Mouse (Mus musculus) thymus, postnatal 25 days (tissue): Measurements from ENCODE around the gene Efna4.

ENCODE experiments used
- DNase-seq: peaks from one replicate; pipeline ENCODE4 v3.0.0; 2022

Efna4 gene

DNA sequence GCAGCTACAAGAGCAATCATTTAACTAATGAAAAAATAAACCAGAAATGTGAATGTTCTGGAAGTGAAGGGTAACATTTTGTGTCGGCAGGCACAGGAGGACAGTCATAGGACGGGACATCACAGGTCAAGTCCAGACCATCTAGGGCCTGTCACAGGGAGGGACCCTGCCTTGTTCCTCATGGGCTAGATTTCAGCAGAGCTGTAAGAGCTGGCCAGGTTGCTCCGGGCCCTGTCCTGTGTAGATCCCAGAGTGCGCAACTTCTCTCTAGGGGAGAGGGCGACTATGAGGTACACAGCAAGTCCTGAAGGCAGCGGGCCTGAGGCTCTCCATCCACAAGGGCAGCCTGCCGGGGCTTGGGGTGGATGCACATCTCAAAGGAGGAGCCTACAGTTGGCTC, 23.8 kb upstream of the Efna4 start, which contains the start of gene Dcst2:
TSS of gene Dcst2 (plus strand) at position 301 of the 400 bp plus-strand sequence.
- DNase-seq: no peak

DNA sequence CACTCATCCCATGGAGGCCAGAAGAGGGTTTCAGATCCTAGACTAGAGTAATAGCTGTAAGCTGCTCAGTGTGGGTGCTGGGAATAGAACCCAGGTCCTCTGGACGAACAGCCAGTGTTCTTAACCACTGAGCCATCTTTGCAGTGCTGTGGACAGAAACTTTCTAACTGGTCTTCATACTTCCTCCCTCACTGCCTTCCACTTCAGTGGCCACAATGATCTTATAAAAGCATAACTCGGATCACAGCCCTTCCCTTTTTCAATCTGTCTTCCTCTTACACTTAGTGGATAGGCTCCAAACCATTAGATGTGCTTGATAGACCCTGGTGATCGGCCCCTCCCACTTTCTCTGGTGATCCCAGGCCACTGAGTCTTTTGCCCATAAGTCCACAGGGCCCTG, 22.4 kb upstream of the Efna4 start:
- no peak for DNase-seq

DNA sequence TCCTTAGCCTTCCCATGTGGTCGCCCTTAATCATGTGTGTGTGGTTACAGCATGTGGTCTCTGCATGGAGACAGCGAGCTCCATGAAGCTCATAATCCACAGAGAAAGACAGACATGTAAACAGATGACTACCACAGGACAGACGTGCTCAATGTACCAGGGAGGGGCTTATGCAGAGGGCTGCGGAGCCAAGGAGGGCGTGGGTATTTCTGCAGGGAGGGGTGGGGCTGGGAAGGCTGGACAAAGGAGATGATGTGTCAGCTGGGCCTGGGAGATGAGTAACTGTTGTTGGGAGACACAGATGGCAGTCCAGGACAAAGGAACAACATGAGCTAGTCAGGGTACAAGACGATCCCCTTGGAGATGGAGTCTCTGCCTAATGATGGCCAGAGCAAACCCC, 21.8 kb upstream of the Efna4 start:
- DNase-seq: no peak

DNA sequence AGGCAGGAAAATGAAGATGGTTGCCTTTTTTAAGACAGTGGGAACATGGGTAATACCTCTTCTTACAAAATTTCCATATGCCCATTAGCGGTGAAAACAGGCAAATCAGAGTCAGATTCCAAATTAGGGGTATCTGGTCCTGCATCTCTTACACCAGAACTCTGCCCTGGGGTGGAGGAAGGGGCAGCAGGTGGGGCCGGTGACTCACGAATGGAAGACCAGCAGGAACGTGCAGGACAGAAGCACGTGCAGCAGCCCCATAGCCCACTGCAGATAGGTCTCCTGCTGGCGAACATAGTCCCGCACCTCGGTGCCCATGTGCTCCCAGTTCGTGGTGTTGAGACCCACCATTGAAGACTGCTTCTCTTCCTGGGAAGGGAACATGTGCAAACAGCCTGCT, 18.2 kb upstream of the Efna4 start:
- DNase-seq: no peak

DNA sequence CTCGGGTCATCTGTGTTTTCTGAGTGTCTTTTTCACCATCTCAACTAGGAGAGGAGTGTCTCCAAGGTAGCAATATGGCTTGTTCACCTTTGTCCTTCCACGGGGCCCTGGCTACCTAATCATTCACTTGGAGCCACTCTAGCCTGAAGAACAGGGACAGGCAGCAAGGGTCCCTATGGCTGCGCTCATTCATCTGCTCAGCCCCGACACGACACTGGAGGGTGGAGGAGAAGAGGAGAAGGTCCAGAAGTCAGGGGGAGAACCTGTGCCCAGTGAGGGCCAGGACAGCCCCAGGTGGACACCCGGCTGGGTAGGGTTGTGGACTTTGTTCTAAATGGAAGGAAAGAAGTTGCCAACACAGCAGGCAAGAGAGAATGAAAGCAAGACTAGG, 17.7 kb upstream of the Efna4 start:
- no peak for DNase-seq

DNA sequence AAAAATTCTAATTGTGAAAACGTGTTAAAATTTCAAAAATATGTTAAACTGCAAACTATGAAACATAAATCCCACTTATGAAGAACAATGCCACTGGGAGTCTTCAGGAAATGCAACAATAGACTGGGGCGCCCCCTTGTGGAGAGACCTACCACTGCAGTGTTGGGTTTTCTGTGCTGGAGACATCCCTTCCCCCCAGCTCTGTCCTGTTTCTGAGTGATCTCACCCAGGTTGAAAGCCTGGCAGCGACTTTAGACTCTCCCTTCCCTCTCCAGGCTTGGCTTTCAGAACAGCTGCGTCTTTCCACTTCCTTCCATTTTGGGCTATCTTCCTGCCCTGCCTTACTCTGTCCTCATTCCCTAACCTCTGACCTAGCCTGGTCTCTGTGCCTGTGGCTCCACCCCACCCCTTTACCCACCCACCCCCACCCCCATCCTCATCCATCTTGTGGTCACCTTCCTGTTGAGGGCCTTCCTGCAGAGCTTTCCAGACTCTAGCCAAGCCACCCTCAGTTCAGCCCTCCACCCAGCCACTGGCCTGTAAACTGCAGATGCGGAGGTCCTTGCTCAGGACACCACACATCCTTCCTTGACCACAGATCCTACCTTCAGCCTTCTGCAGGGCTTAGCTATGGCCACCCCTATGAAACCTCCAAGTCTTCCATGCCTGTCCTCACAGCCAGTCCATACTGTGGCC, 17.1 kb upstream of the Efna4 start:
- DNase-seq: peak; percentile 85

DNA sequence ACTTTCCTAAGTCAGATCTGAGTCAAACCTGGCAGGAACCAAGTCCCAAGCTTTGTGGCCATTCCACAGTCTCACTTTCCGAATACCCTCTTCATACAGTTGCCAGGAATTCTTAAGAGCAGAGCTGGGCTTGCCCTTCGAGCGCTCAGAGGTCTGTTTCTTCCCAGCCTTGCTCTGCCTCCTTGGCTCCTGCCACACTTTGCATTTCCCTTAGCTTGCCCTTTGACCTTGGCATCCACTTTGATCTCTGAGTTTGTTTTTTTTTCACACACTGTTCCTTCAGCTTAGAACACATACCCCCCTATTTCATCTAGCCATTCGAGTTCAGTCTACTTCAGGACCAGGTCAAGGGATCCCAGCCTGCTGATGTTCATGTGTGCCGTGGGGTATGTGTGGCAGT, 13.4 kb upstream of the Efna4 start:
- DNase-seq: no peak

DNA sequence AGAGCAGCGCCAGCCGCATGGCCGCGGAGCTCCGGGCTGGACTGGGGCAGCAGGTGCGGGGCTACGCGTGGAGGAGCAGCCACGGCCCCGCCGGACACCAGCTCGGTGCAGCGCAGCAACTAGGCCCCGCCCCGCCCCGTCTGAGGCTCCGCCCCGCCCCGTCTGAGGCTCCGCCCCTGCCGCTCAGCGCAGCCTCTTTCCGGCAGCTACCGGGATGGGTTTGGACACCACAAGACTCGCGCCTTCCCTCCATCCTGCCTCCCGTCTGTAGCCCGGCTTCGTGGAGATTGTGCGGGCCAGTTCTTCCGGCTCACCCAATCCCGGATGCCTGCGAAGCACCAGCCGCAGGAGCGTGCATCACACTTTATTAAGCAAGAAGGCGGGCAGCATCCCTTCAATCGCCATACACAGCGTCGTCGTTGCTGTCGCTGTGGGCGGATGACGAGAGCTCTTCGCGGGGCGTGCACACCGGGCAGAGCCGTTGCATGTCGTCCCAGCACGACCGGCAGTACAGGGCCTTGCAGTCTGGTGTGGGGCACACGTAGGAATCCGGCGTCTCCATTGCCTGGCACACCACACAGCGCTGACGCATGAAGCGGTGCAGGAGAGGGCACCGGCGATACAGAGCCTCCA, 12.2 kb upstream of the Efna4 start, which contains the start of gene Adam15:
TSS of gene Adam15 (minus strand) at position 128 of the 633 bp plus-strand sequence.
- peak; percentile 86 for DNase-seq

DNA sequence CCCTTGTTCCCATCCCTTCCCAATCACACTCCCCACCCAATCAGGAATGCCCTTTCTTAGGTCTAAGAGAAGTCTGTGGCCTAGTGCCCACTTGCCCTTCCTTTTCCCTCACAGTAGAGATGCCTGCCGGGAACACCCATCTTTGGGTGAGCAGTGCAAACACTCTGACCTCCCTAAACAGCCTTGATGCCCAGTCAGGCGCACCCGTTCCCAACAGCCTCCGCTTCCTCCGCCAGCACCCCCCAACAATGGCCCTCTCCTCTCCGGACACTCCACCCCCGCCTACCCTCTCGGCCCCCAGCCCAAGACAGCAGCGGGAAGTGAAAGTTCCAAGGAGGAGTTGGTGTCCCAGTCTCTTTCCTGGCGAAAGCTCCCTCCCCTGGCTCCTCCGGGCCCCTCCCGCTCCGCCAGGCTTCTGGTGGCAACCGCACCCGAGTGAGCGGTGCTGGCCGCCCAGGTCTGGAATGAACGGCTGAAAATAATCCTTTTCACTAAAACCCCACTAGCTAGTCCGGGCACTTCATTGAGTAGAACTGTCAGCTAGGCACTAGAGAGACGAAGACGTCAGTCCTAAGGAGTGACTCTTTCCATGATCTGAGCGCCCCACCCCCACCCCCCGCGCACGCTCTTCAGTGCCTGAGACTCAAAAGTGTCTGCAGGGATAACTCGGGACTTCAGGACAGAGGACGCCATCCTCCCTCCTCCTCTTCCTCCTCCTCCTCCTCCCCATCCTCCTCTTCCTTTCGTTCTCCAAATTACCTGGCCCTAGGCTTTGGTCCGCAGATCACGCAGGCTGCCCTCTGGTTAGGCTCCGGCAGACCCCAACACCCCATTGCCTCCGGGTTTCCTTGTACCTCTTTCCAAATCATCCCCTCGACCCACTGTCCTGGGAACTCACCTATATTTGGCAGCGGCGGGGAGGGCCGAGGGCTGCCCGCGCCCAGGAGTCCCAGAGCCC, 11.4 kb upstream of the Efna4 start:
- DNase-seq: no peak

DNA sequence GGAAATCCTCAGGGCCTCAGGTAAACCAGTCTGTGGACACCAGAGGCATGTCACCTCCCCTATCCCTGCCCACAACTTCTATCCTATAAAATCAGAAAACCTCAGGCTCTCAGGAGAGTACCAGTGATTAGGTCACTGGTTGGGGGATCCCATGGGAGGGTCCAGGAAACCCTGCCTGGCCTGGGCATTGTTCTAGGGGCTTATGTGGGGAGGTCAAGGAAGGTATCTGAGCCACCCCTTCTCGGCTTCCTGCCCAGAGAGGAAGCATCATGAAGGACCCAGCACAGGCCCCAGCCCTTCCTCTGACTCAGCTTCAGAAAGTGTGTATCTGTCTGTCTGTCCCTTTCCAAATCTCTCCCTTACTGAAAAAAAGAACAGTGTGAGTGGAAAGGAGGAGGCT, 10.1 kb upstream of the Efna4 start:
- DNase-seq: no peak

DNA sequence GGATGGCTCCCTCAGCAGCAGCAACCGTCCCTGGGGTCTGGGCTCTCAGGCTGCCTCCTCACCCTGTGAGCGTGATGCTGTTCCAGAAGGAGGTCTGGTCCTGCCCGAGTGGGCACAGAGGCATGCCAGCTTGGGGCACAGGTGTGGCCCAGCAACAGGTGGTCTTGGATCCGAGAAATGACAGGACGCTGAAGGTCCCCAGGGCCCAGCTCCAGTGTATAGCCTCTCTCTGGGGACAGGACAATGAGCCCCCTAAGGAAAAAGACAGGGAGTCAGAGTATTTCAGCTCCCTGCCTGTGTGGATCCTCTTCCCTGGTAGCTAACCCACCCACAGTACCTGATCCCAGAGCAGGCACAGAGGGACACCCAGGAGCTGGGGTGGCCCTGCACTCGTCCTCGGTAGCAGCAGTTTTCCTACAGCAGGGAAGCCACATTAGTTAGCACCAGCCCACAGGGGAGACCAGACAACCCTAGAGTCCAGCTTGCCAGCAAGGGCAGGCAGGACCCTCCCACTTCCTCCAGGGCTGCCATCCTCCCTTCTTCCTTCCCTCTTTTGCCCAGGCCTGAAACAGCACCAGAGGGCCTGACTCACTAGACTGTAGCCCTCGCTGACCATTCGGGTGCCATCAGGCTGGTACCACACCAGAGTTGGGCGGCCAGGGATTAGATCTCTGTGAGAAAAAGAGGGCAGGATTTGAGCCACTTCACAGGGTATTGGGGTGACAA, 9.2 kb upstream of the Efna4 start:
- DNase-seq: no peak

DNA sequence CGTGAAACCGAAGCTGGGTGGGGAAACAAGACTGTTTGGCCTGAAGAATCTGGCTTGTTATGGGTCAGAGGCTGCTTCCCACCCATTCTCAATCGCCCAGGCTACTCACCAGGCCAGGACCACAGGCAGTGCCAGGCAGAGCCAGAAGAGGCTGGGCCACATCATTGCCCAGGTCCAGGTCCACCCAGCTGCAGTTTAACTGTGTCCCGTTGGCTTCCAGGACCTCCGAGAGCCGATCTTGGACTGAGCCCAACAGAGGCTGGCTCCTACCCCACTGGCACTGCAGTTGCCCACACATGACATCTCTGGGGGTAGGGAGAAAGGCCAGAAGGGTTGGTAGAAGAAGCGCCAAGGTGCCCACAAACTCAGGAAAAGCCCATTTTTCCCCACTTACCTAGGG, 5.5 kb upstream of the Efna4 start:
- DNase-seq: no peak

DNA sequence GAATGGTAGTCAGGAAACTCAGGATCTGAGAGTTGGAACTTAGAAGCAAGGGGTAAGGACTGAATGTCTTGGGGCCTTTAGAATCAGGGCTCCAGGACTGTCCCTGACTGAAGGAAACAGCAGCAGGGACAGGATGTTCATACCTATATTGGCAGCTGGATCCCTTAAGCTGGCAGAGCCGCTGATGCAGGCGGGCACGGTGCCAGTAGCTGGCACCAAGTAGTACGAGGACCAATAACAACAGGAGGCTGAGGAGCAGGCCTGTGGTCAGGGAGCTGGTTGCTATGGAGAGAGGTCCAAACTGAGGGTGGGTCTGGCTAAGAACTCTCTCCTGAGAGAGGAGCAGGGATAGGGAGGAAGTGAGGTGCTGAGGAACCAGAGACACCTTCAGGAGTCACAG, 4.0 kb upstream of the Efna4 start:
- no peak for DNase-seq

DNA sequence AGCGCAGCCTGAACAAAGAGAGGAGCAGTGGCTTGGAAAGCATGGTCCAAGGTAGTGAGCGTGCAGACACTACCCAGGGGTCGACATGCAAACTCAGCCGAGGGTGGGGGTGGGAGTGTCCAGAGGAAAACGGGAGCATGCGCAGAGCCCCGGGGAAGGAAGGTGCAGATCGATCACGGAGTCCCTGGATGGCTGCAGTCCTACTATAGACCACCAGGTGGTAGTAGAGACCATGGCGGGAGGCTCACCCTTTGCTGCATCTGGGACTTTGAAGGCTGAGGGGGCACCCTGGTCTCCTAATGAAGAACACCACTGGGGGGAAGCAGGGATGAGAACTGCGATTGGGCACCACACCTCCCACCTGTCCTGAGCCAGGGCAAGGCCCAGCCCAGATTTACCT, 2.6 kb upstream of the Efna4 start:
- DNase-seq: peak; percentile 79

DNA sequence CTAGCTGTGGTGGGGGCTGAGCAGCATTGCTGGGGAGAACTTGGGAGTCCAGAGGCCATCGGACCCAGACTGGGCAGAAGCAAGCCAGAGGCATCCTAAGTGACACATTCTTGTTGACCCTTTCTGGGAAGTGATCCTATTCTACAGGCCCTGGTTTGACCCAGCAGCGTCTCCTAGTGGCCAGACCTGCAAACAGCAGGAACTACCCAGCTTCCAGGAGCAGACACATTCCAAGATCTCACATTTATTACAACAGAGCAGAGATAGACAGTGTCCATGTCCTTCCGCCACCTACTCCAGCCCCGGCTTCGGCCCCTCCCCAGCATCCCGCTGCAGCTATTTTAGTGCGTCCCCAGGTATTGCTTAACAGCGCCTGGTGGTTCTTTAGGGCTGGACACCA, 1.6 kb upstream of the Efna4 start:
- DNase-seq: peak; percentile 70

DNA sequence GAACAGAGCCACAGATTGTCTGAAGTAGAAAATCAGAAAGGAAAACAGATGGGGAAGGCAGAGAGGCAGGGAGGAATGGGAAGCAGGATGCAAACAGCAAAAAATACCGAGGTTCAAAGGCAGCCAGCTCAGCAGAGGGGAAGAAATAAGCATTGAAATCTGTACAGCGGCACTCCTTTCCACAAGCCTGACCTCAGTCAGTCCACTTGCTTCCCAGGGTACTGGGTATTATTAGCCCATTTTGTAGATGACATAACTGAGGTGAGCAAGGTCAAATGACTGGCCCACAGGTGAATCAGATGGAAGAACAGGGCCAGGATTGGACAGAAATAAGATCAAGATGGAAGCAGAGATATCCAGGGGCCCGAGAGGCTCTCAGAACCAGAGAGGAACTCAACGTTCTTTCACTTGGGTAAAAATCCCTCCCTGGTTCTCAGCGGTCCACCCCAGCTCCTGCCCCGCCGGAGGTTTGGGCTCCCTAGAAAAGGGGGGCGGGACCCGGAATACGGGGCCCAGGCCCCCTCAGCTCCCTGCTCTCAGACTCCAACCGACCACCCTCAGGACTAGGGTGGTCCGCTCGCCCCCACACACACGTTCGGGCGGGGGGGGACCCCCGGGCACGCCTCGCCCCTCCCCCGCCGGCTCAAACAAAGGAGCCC, 637 bp downstream of the Efna4 start:
- DNase-seq: no peak

DNA sequence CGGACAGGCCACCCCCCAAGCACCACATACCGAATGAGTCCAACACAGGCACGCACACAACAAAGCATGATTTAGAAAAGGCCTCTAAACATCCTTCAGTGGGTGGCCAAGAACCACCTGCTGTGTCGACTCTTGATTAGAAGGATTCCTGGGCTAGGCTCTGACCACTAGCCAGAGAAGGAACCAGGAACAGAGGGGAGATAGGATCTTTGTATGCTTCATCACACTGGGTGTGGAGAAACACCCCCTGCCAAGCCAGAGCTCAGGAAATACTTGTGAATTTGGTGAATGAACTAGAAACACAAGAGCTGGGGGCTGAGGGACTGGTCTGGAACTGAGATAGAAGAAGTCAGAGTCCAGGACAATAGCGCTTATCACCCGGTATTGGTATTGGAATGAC, 1.3 kb downstream of the Efna4 start:
- no peak for DNase-seq

DNA sequence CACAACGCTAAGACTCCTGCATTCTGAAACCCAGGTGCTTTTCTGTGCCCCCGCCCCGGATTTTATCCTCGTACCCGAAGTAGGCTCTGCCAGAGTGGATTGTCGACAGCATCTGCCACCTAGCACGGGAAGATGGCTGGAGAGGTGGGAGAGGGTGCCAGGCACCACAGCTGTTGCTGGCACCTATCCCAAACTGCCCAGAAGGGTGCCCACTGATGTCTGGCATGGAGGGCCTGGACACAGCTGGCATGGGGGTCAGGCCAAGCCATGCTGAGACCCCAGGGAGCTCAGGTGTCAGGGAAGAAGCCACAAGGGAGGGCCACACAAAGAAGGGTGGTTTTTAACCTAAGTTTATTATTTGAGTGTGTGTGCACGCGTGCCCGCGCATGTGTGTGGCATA, 4.8 kb downstream of the Efna4 start:
- no peak for DNase-seq

DNA sequence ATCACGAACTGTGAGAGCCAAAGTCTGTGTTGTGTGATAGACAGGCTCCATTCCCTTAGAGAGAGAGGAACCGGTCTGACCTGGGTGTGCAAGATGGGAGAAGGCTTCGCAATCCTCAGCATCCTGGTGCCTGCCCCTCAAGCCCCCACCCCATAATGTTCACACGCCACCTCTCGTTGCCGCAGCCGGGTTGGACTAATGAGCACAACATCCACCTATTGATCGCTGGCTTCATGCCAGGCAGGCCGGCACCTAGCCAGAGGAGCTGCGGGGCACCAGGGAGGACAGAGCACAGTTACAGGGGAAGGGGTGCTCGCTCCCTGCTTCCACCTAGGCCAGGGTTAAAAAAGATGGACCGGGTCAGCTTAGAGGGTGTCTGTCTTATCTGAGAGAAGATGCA, 5.4 kb downstream of the Efna4 start:
- DNase-seq: no peak

DNA sequence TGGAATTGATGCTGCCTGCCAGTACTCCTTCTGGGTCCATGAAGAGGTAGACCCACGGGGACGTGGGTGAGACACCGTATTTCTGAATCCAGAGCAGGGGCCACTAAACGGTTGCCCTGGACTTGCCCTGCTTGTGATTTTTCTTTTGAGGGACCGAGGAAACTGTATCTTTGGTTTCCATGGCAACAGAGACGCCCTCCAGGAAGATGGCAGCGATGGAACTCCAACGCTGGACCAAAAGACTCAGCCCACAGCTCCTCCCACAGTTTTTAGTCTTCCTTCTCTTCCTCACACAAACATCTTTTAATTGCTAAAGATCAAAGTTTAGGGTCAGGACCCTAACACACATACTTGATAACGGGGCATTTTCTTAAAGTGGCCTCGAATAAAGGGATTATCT, 5.8 kb downstream of the Efna4 start:
- no peak for DNase-seq

DNA sequence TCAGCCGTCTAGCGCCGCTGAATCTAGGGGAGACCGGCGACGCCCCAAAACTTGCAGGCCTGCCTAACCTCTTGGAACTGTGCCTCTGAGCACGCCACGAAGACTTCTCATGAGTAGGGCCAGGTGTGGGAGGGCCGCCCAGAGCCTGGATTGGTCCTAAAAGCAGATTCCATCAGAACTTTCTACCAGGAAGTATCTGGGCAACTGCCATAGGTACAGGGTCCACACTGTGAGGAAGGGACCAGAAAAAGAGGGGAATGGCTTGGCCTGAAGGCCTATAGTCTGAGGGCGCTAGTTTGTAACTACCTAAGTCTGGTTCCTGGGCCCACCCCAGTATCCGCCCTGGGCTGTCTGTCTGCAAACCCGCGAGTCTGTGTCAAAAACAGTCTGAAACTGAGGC, 6.3 kb downstream of the Efna4 start:
- no peak for DNase-seq

DNA sequence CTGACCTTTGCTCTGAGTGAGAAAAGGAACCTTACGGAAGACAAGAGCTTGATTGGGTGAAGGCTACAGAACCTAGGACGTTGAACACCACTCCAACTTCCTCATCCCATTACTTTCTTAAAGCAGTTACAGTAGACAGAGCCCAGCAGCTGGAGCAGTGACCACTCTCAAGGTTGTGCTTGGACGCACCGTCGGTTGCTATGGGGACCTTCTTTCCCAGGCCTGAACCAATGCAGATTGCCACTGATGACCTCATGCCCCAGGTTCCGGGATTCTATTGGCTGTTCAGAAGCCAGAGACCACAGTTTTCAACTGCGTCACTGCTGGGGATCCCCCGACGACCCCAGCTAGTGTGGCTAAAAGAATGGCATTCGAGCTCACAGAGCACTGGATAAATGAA, 6.9 kb downstream of the Efna4 start:
- no peak for DNase-seq

DNA sequence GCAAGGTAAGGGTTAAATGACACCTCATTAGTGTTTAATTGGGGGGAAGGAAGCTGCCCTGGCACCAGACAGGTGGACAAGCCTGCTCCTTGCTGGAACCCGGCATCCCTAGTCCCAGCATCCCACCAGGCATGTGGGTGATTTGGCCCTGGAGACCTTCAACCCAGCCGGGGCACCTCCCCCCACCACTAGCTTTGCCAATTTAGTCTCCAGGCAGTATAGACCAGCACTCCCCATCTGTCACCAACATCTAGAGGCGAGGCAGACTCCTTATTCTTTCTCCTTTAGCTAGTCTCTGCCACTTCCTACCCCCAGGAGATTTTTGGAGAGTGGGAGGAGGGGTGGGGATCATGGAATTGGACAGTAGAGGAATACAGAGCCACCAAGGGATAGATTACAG, 7.5 kb downstream of the Efna4 start:
- DNase-seq: no peak
